Mouse (Mus musculus) adrenal gland, postnatal 36 days (tissue): Measurements from ENCODE around the gene 4930404N11Rik. TPM values are rescaled to one million over a fixed set of nuclear protein-coding genes. Genes with fewer than 3 reads are reported as not detected.

Experiments used
- DNase-seq, 2 experiments: peaks; one replicate each; pipeline ENCODE4 v3.0.0; 2021; ENCODE audit warnings: mixed read lengths in 1 of 2
- total RNA-seq, 2 experiments: library from RNA; stranded (reverse); gene quantifications; 2 replicates each; pipeline ENCODE4 v1.2.3; 2021

Gene 4930404N11Rik
- total RNA-seq, 2 experiments from 2014 or later: 1.0 to 3.1 TPM

GRCm38 (mm10) chr10:81328386-81328785 is 37.2 kb downstream of the 4930404N11Rik start, which contains the start of gene Tbxa2r:
Gene Tbxa2r, plus strand, starts transcription at chr10:81328731.
- DNase-seq: peak; percentile 93

DNA sequence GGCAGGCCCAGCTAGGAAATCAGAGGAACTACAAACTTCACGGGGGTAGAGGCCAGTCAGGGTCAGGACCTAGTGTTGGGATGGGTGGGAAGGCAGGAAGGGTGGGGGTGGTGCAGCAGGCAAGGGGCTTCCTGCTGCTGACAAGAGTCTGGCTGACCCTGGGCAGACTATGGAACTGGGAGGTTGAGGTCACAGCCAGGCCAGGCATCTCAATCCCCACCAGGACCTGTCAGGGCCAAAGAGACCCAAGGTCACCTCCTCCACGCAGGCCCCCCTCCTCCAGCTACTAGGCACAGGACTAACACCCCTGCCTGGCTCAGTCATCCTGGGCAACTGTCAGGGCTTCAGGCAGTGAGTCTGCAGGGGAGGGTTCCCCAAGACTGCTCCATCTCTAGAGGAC is 37.7 kb downstream of the 4930404N11Rik start:
- DNase-seq: peak; percentile 77

- DNase-seq: peak; percentile 60 to 70
Observed at GRCm38 (mm10) chr10:81326858-81327257, 38.8 kb downstream of the 4930404N11Rik start.

- DNase-seq: no peak
Observed at GRCm38 (mm10) chr10:81325781-81326180, 39.8 kb downstream of the 4930404N11Rik start.

GRCm38 (mm10) chr10:81325176-81325575 is 40.4 kb downstream of the 4930404N11Rik start:
- DNase-seq: no peak

- DNase-seq: no peak
Observed at GRCm38 (mm10) chr10:81323791-81324530, 41.7 kb downstream of the 4930404N11Rik start.

DNA sequence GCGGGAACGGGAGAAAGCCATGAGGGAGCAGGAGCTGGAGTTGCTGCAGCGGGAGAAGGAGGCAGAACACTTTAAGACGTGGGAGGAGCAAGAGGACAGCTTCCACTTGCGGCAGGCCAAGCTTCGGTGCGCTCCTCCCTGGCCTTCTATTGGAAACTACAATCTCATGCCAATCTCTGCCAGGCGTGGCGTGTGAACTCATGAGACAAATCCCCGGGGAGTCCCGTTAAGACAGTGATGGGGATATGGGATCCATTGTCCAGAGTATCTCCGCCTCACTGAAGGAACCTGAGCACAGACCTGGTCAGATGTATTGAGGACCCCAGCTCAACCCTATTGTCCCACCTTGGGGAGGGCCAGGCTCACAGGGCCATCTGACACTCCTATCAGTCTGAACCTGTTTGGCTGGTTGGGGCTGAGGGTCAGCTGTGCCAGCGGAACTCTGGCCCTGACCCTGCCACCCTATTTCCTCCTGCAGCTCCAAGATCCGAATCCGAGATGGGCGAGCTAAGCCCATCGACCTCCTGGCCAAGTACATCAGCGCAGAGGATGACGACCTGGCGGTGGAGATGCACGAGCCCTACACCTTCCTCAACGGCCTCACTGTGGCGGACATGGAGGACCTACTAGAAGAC is 42.4 kb downstream of the 4930404N11Rik start:
- DNase-seq: no peak

DNA sequence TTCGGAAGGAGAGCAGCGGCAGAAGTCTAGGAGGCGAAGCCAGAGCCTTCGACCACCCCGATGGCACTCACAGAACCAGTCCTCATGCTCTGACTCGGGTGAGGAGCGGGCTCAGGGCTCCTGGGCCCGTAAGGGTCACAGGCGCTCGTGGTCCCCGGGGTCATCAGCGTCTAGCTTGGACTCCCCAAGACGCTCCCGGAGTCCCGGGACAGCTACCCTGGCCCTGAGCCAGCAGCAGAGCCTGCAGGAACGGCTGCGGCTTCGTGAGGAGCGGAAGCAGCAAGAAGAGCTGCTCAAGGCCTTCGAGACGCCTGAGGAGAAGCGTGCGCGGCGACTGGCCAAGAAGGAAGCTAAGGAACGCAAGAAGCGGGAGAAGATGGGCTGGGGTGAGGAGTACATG is 43.2 kb downstream of the 4930404N11Rik start:
- no peak for DNase-seq

DNA sequence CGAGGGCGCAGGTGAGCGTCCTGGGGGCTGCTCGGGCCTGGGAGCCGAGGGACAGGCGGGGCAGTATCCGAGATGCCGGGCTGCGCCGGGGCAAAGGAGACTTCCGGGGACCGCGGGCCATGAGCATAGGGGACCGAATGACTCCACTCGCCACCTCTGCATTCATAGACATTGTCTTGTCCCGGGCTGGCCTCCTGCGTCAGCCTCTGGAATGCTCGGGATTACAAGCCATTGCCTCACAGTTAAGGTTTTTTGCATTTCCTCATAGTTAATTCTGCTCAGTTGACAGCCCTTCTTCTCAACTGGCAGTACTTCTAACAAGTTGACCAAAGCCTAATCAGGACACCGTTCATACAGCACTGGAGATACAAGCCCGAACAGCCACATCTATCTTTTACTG is 44.2 kb downstream of the 4930404N11Rik start:
- no peak for DNase-seq

- DNase-seq: peak; percentile 99
Observed at GRCm38 (mm10) chr10:81320550-81321347, 44.9 kb downstream of the 4930404N11Rik start, which contains the start of gene Cactin. Gene Cactin, plus strand, starts transcription at chr10:81321103.

DNA sequence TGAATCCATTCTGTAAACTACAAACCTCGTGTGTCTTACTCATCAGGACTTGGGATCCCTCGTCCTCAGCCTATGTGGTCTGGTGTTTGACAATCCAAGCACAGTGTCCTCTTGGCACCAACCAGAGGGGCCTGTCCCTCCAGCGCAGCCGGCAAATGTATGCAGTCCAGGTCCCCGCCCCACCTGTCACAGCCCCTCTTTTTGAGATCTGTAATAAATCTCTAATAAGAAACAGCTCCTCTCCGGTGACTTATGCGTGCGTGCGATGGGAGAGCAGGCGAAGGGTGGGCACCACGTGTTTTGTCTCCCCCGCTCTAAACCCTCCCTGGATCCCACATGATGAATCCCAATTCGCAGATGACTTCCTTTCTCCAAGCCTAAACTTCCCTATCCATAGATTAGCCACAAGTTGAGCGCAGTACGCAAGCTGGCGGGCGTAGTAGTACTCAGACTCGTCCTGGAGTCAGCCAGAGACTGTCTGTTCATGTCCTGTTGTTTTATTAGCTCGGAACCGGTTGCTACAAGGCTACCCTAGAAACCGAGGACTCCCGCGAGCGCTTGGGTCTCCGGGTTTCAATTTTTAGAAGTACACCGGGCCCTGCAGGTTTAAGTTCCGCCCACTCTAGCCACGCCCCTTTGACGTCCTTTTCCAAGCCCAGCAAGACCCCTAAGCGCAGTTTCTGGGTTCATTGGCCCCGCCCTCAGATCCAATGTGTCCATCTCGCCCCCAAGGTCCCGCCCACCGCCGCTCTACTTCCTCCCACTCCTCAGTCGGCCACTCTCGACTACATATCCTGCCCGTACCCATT is 45.7 kb downstream of the 4930404N11Rik start:
- DNase-seq: peak; percentile 97 to 98

- peak in 1 of 2 experiments; percentile 32 for DNase-seq
Observed at GRCm38 (mm10) chr10:81319330-81319699, 46.3 kb downstream of the 4930404N11Rik start.

DNA sequence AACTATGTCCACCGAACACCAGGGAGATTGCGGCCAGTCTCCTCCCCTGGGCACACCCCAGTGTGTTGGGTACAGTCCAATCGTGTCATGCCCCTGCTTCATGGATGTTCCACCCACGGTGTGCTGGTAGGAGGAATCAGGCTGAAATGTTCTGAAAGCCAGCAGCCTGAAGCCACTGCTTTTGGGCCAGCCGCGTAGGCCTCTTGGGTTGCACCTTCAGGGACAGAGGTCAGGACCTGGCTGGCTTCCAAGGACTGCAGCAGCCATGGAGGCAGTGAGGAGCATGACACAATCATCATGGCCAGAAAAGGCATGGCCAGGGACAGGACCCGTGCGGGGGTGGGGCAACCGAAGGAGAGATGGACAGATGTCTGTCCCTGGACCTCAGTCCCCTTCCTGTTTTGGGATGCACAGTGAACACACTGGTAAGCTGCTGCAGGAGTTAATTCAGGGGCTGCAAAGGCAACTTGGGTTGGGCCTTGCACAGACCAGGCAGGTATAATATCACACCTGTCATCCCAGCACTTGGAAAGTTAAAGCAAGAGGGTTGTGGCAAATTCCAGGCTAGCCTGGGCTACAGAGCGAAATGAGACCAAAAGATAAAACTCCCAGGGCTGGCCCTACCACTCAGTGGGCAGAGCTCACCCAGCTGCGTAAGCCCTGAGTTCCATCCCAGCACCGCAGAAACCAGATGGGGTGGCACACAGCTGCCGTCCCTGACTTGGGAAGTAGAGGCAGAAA is 46.9 kb downstream of the 4930404N11Rik start:
- DNase-seq: peak; percentile 82 to 87

DNA sequence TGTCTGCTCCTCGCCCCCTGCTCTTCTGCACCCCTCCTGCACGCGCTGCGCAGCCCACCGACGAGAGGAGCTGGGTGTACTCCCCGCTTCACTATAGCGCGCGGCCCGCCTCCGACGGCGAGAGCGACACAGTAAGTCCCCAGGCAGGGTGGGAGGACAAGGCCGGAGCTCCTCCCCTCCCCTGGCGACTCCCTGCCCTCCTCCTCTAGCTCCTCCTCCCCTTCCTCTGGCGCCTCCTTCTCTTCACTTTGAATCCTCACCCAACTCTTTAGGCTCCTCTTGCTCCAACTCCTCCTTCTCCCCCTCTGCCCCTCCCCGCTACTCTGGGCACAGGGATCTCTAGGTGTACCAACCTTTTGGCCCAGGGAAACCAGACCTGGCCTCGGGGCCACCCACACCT is 48.3 kb downstream of the 4930404N11Rik start:
- peak; percentile 85 to 91 for DNase-seq

DNA sequence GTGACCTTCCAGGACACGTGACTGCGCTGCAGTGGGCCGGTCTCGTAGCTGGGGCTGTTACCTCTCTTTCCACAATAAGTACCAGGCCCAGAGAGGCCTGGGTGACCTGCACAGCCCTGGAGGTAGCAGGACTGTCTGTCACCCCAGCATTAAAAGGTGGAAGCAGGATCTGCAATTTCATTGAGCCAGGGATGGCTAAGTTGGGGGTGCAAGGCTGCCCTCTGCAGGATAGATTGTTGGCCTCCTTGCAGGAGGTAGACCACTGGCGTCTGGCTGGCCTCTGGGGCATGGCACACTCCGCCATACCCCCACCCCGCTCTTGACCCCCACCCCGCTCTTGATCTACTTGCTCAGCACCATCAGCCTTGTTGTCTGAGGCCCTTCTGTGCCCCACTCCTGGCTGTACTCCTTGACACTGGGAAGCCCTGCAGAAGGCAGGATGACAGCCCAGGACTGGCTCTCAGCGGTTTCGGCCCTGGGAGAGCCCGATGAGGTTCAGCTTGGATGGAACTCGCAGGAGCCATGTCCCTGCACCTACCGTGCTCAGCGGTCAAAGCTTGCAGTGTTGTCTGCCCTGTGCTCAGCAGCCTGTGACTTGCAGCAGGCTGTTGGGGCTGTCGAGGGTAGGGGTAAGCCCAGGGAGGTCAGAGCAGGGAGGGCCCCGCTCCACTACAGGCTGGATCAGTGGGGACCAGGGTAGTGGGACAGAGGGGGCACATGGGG is 49.1 kb downstream of the 4930404N11Rik start:
- DNase-seq: peak; percentile 37 to 72

DNA sequence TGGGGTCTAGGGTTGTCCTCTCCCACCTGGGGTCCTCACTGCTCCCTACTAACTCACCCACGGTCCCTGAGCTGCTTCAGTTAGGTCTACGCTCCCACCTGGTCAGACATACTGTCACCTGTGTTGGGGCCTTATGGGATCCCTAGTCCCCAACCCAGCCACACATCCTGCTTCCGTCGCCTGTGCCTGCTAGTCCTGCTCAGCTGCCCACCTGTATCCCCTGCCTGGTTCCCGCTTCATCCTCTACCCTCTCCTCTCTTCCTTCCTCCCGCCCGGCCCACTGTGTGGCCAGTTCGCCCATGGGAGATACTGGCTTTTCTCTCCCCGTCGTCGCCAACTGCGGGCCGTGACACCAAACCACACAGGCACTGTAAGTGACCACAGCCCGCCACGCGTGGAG is 50.0 kb downstream of the 4930404N11Rik start:
- no peak for DNase-seq

GRCm38 (mm10) chr10:81314201-81314600 is 51.4 kb downstream of the 4930404N11Rik start:
- DNase-seq: no peak

- no peak for DNase-seq
Observed at GRCm38 (mm10) chr10:81313581-81313980, 52.0 kb downstream of the 4930404N11Rik start.
